Mouse (Mus musculus) limb, embryonic 11.5 days (tissue): ENCODE results near the gene Tbc1d22a. TPM values are rescaled to one million over a fixed set of nuclear protein-coding genes. Genes with fewer than 3 reads are reported as not detected.

Experiments
- ATAC-seq: fragments of 200-750 bp; cut with Nextera tagmentation; 2 replicates; pipeline ENCODE4 v1.8.0; 2017; ENCODE audit warnings: low read depth; ENCODE audit not compliant: insufficient number of reproducible peaks, low FRiP score, low TSS enrichment
- DNase-seq: peaks from one replicate; pipeline ENCODE4 v3.0.0-alpha.2; 2015; ENCODE audit warnings: low spot score
- H3K27ac ChIP-seq: fragments of 300-500 bp; sonication (generic); replicated peaks from 2 replicates; pipeline ENCODE4 v1.5.1; 2014; ENCODE audit warnings: low read depth, mild to moderate bottlenecking, low read length
- H3K27me3 ChIP-seq: fragments of 300-500 bp; sonication (generic); 2 replicates; pipeline ENCODE4 v1.6.1; 2014; ENCODE audit warnings: mild to moderate bottlenecking, low read length, mixed read lengths; ENCODE audit not compliant: control insufficient read depth, insufficient read depth
- H3K36me3 ChIP-seq: fragments of 300-500 bp; sonication (generic); 2 replicates; pipeline ENCODE4 v1.6.1; 2014; ENCODE audit warnings: mild to moderate bottlenecking, low read length, moderate library complexity, mixed read lengths; ENCODE audit not compliant: control insufficient read depth, insufficient read depth
- H3K4me1 ChIP-seq: fragments of 300-500 bp; sonication (generic); 2 replicates; pipeline ENCODE4 v1.6.1; 2014; ENCODE audit warnings: low read length, mixed read lengths; ENCODE audit not compliant: control insufficient read depth, insufficient read depth
- H3K4me2 ChIP-seq: fragments of 300-500 bp; sonication (generic); 2 replicates; pipeline ENCODE4 v1.6.1; 2014; ENCODE audit warnings: low read depth, mild to moderate bottlenecking, moderate library complexity; ENCODE audit not compliant: severe bottlenecking
- H3K4me3 ChIP-seq: fragments of 300-500 bp; sonication (generic); 2 replicates; pipeline ENCODE4 v1.5.1; 2014; ENCODE audit warnings: low read depth, low read length
- H3K9ac ChIP-seq: fragments of 300-500 bp; sonication (generic); 2 replicates; pipeline ENCODE4 v1.6.1; 2014; ENCODE audit warnings: mild to moderate bottlenecking, low read length
- H3K9me3 ChIP-seq: fragments of 300-500 bp; sonication (generic); 2 replicates; pipeline ENCODE4 v1.6.1; 2016; ENCODE audit warnings: low read length; ENCODE audit not compliant: control insufficient read depth
- WGBS: fragments of 180-500 bp; shearing (Covaris S2); extraction: QIAGEN DNeasy Blood & Tissue Kit; methylation state at CpG from one replicate; pipeline ENCODE4 v1.1.7; 2014; 5-methylcytosine and 5-hydroxymethylcytosine counted together
- polyA plus RNA-seq: library from polyadenylated mRNA; unstranded; fragments of >200 nt; fragmentation: Nextera tagmentation; extraction: Ambion mirVana; gene quantifications from 2 replicates; pipeline ENCODE4 v1.2.1, GENCODE M21; 2014

The Tbc1d22a gene
- polyA plus RNA-seq, 1 experiment from 2014 or later: 7.7 TPM

- H3K9ac ChIP-seq: no peak overlapping the region
- no peak overlapping the region for H3K27ac ChIP-seq
- H3K27me3 ChIP-seq: no peaks in the 10 kb centered on the region
- no peak overlapping the region for H3K4me3 ChIP-seq
- H3K36me3 ChIP-seq: no peaks in the 10 kb centered on the region
- WGBS: 84% methylated on average over 11 of the region's 11 CpGs
- H3K4me2 ChIP-seq: no peak overlapping the region
- no peaks in the 10 kb centered on the region for H3K9me3 ChIP-seq
- ATAC-seq (no peak), DNase-seq (no peak)
- H3K4me1 ChIP-seq: 0 out of 2 replicates have a peak, but pooled peaks cover 2% of the 10 kb centered on the region
These were observed 15.4 kb downstream of the Tbc1d22a start for GRCm38 (mm10) chr15:86229623-86230022.

GRCm38 (mm10) chr15:86231170-86231569, 16.9 kb downstream of the Tbc1d22a start:
- Histone ChIP-seq H3K36me3 (no peaks in the 10 kb centered on the region), H3K27ac (no peak overlapping the region), H3K9me3 (no peaks in the 10 kb centered on the region), H3K4me3 (no peak overlapping the region), H3K4me2 (no peak overlapping the region), H3K4me1 (0 out of 2 replicates have a peak, but pooled peaks cover 2% of the 10 kb centered on the region), H3K27me3 (no peaks in the 10 kb centered on the region), H3K9ac (no peak overlapping the region)
- DNase-seq: no peak
- ATAC-seq: no peak
- WGBS: 89% methylated on average over 1 of the region's 1 CpGs

DNA sequence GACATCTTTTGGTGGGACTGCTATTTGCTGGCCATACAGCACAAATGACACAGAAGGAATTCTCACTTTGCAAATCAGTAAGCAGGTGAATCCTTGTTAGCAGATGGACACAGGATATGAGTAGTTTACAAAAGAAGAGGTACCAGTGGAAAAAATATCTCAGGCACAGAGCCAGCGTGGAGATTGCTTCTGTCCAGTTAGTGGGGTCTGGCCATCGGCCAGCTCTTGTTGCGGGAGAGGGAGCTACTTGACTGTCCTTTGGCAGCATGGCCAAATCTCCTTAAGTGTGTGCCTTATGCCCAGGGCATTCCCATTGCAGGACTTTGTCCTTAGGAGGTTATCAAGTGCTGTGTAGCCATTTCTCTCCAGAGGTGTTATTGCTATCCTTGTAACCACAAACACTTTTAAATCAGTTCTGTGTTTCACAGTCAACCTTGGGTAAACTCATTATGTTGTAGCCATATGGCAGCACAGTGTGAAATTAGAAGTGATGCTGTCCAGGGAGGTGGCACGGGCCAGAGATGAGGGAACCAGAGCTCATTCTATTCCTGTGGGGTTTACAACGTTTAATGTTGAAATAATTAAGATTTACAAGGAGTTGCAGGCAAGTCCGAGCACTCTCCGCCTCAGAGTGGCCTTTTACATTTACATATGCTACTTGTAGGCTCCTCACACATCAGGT, 17.7 kb downstream of the Tbc1d22a start:
- WGBS: 39% methylated on average over 7 of the region's 7 CpGs
- H3K27me3 ChIP-seq: no peaks in the 10 kb centered on the region
- no peaks in the 10 kb centered on the region for H3K36me3 ChIP-seq
- no peak overlapping the region for H3K4me3 ChIP-seq
- DNase-seq: no peak
- ATAC-seq: no peak
- H3K4me1 ChIP-seq: 0 out of 2 replicates have a peak, but pooled peaks cover 2% of the 10 kb centered on the region
- no peaks in the 10 kb centered on the region for H3K9me3 ChIP-seq
- no peak overlapping the region for H3K27ac ChIP-seq
- H3K4me2 ChIP-seq: no peak overlapping the region
- H3K9ac ChIP-seq: no peak overlapping the region

GRCm38 (mm10) chr15:86234001-86234400, 19.7 kb downstream of the Tbc1d22a start:
- 0 out of 2 replicates have a peak, but pooled peaks cover 2% of the 10 kb centered on the region for H3K4me1 ChIP-seq
- 90% methylated on average over 5 of the region's 5 CpGs for WGBS
- H3K9ac ChIP-seq: no peak overlapping the region
- DNase-seq (no peak), ATAC-seq (no peak)
- no peak overlapping the region for H3K4me2 ChIP-seq
- no peaks in the 10 kb centered on the region for H3K27me3 ChIP-seq
- H3K9me3 ChIP-seq: no peaks in the 10 kb centered on the region
- H3K36me3 ChIP-seq: no peaks in the 10 kb centered on the region
- no peak overlapping the region for H3K4me3 ChIP-seq
- H3K27ac ChIP-seq: no peak overlapping the region

- DNase-seq: no peak
- 88% methylated on average over 22 of the region's 22 CpGs for WGBS
- Histone ChIP-seq H3K27me3 (no peaks in the 10 kb centered on the region), H3K27ac (no peak overlapping the region), H3K4me2 (no peak overlapping the region), H3K9me3 (no peaks in the 10 kb centered on the region), H3K4me1 (0 out of 2 replicates have a peak, but pooled peaks cover 2% of the 10 kb centered on the region), H3K36me3 (no peaks in the 10 kb centered on the region; the same call in 1 of the 2 replicates), H3K4me3 (no peak overlapping the region), H3K9ac (no peak overlapping the region)
- ATAC-seq: no peak
These were observed 20.5 kb downstream of the Tbc1d22a start for GRCm38 (mm10) chr15:86234517-86235441.

DNA sequence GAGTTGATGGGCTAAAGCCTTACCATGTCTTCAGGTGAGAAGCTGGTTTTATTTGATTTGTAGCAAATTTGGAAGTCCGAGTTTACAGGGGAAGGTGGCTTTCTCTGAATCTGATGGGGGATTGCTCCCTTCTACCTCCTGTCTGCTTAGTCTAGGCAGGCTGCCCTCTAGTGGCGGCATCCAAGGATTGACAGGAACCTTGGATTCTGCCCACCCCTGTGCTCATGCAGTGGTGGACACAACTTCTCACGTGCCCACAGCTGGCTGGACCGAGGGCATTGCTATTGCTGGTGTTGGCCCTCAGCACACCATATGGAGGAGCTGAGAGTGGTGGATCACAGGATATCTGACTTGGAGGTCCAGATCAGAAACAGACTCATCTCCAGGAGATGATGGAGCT, 22.0 kb downstream of the Tbc1d22a start:
- H3K4me2 ChIP-seq: no peak overlapping the region
- H3K4me3 ChIP-seq: no peak overlapping the region
- ATAC-seq (no peak), DNase-seq (peak; percentile 71)
- H3K36me3 ChIP-seq: no peaks in the 10 kb centered on the region; the same call in 1 of the 2 replicates
- H3K4me1 ChIP-seq: 0 out of 2 replicates have a peak, but pooled peaks cover 2% of the 10 kb centered on the region
- no peaks in the 10 kb centered on the region for H3K9me3 ChIP-seq
- no peak overlapping the region for H3K27ac ChIP-seq
- no peaks in the 10 kb centered on the region for H3K27me3 ChIP-seq
- WGBS: 48% methylated on average over 4 of the region's 4 CpGs
- no peak overlapping the region for H3K9ac ChIP-seq

DNA sequence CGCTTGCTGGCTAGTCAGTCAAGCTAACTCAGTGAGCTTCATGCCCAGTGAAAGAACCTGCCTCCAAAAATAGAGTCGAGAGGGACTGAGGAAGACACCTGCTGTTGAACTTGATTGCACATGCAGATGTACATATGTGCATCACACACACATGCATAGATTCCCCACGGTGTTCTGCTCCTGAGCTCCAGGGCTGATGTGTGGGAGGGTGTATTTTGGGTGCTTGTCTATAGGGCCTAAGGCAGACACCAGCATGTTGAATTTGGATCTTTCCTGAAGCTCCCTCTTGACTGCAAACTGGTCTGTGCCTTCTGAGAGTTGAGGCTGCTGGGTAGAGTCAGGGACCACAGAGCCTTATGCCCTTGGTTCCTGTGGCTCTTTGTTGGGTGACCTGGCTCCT, 23.8 kb downstream of the Tbc1d22a start:
- 89% methylated on average over 3 of the region's 3 CpGs for WGBS
- Histone ChIP-seq H3K27me3 (no peaks in the 10 kb centered on the region), H3K27ac (no peak overlapping the region), H3K4me1 (no peaks in the 10 kb centered on the region), H3K4me2 (no peak overlapping the region), H3K36me3 (no peaks in the 10 kb centered on the region; the same call in 1 of the 2 replicates), H3K4me3 (no peak overlapping the region), H3K9ac (no peak overlapping the region), H3K9me3 (no peaks in the 10 kb centered on the region)
- DNase-seq (no peak), ATAC-seq (no peak)

DNA sequence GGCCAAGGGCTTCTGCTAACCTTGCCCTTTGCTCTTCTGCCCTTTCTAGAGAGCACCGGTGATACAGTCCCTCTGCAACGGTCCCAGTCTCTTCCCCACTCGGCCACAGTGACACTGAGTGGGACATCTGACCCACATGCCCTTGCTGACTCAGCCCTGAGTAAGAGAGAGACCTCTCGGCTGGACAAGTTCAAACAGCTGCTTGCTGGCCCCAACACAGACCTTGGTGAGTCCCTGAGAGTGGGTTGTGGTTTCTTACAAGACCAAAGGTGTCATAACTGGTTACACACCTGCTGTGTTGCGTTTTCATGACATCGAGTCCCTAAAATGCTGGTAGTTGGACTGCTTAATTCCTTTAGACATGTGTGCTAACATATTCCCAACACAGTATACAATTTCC, 24.8 kb downstream of the Tbc1d22a start:
- DNase-seq (no peak), ATAC-seq (no peak)
- no peak overlapping the region for H3K4me2 ChIP-seq
- 88% methylated on average over 6 of the region's 6 CpGs for WGBS
- no peak overlapping the region for H3K27ac ChIP-seq
- H3K4me1 ChIP-seq: no peaks in the 10 kb centered on the region
- H3K27me3 ChIP-seq: no peaks in the 10 kb centered on the region
- H3K36me3 ChIP-seq: no peaks in the 10 kb centered on the region; the same call in 1 of the 2 replicates
- no peak overlapping the region for H3K4me3 ChIP-seq
- H3K9ac ChIP-seq: no peak overlapping the region
- no peaks in the 10 kb centered on the region for H3K9me3 ChIP-seq
